Mouse (Mus musculus): ENCODE measurements at regions not wholly inside any gene's neighbourhood (a gene's known extent, or its start where the extent isn't known, plus 50 kb on each side); places are given as distances from the start of the nearest gene placed in this dataset.

DNA sequence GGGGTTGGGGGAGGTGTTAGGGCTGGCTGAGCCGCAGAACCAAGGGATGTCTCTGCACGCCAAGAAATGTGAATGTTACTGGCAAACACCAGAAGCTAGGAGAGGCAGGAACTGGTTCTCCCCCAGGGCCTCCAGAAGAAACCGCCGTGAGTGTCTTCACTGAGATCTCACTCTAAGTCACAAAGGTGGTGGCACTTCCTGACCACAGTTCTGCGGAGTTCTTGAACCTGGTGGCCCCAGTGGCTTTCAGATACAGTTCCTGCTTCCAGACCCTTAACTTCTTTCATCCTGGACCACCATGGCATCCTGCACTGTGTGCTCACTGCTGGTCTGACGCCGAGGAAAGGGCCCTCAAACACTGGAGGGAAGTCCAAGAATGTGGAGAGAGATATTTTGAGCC is 89.0 kb upstream of the Kcnj15 start:
- TF ChIP-seq CTCF (IDR thresholded peaks at IDR 0.05; ENCODE audit: extremely low read depth, insufficient read length, insufficient replicate concordance, low read depth, low read length) (no peak), POLR2A (IDR thresholded peaks at IDR 0.05; ENCODE audit: low read depth, low read length) (no peak)
